Mouse (Mus musculus): Measurements from ENCODE around the gene Pls1. TPM values are rescaled to one million over a fixed set of nuclear protein-coding genes. Genes with fewer than 3 reads are reported as not detected.

Gene Pls1
- polyA plus RNA-seq, 1 experiment, result 14.4 TPM

DNA sequence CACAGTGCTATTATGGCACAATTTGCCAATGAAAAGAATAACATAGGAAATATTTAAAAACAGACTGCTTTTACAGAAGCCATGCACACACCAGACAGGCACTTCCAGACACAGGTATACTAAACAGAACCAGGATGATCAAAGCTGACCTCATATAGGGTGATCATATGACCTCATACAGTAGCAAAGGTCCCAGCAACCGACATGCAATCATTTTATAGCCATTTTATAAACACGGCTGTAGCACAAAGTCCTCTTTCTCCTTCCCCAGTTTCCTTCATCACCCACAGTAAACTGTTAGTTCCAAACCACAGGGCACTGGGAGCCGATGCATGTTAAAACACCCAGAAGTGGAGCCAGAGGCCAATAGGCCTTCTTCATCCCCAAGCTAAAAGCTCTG, 5.7 kb downstream of the Pls1 start:
- H3K36me3 ChIP-seq (replicated peaks; ENCODE audit: low read length), result peaks cover 82% of the 10 kb centered on the region

DNA sequence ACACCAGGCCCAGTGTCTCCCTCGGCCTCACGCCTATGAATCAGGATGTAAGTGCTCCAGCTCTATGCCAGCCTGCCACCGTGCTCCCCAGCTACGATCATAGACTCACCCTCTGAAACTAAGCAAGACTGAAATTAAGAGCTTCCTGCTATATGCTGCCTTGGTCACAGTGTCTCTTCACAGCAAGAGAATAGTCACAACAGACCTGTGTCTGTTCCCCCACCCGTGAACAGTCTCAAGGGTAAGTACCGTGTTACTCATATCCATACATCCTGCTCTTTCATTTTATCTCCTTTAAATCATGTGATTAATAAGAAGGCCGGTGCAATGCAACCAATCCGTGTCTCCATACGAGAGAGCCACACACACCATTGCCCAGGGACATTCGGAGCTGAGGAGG, 9.4 kb downstream of the Pls1 start:
- Histone ChIP-seq H3K27me3 (replicated peaks) (no peaks in the 10 kb centered on the region), H3K4me3 (replicated peaks) (peak overlapping the region; percentile 80), H3K4me1 (peaks cover 99% of the 10 kb centered on the region), H3K36me3 (replicated peaks; ENCODE audit: low read length) (peaks cover 70% of the 10 kb centered on the region), H3K9me3 (no peaks in the 10 kb centered on the region)
- no peak for TF ChIP-seq FLI1 (IDR thresholded peaks at IDR 0.05; ENCODE audit: low read length)
- TF ChIP-seq GATA1 (IDR thresholded peaks at IDR 0.05; ENCODE audit: borderline replicate concordance, low read length), result no peak

More for the DNA sequence above, 5.7 kb downstream of the Pls1 start:
- H3K27me3 ChIP-seq (replicated peaks), result no peaks in the 10 kb centered on the region
- no peak for TF ChIP-seq GATA1 (IDR thresholded peaks at IDR 0.05; ENCODE audit: borderline replicate concordance, low read length)
- no peak for TF ChIP-seq FLI1 (IDR thresholded peaks at IDR 0.05; ENCODE audit: low read length)
- no peaks in the 10 kb centered on the region for H3K9me3 ChIP-seq
- H3K4me3 ChIP-seq (replicated peaks), result peak overlapping the region; percentile 7
- peaks cover 95% of the 10 kb centered on the region for H3K4me1 ChIP-seq

DNA sequence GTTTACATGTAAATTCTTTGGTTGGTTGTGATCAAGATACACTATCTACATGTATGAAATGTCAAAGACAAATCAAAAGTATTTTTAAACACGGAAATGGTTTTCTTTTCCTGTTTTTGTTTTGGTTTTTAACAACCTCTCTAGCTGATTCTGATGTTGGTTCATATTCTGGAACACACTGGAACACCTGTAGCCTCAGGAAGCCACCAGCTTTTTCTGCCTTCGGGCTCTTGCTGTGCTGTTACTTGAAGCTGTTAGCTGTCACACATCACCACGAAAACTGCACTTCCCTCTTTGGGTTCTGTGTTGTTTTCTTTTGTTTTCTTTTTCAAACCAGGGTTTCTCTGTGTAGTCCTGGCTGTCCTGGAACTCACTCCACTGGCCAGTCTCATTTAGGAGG, 10.3 kb downstream of the Pls1 start:
- H3K9me3 ChIP-seq, result no peaks in the 10 kb centered on the region
- no peaks in the 10 kb centered on the region for H3K27me3 ChIP-seq (replicated peaks)
- no peak overlapping the region for H3K4me3 ChIP-seq (replicated peaks)
- H3K36me3 ChIP-seq (replicated peaks; ENCODE audit: low read length), result peaks cover 62% of the 10 kb centered on the region
- TF ChIP-seq GATA1 (IDR thresholded peaks at IDR 0.05; ENCODE audit: borderline replicate concordance, low read length) (no peak), FLI1 (IDR thresholded peaks at IDR 0.05; ENCODE audit: low read length) (no peak)
- peaks cover 89% of the 10 kb centered on the region for H3K4me1 ChIP-seq

DNA sequence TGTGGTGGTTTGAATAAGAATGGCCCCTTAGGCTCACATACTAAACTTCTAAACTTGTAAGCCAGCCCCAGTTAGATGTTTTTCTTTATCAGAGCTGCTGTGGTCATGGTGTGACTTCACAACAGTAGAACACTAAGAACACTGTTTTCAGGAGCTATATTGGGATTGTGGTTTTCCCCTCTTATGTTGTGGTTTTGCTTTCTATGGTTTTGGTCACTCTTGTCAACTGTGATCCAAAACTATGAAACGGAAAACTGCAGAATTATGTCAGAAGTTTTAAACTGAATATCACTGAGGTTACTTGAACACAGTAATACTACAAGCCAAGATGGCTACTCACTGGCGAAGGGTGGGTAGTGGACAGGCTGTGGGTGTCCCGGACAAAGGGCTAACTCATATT, 12.4 kb downstream of the Pls1 start:
- Histone ChIP-seq H3K4me1 (peaks cover 84% of the 10 kb centered on the region), H3K27me3 (replicated peaks) (no peaks in the 10 kb centered on the region), H3K9me3 (no peaks in the 10 kb centered on the region), H3K4me3 (replicated peaks) (peak overlapping the region; percentile 88), H3K36me3 (replicated peaks; ENCODE audit: low read length) (peaks cover 59% of the 10 kb centered on the region)
- TF ChIP-seq GATA1 (IDR thresholded peaks at IDR 0.05; ENCODE audit: borderline replicate concordance, low read length) (peak; percentile 93), FLI1 (IDR thresholded peaks at IDR 0.05; ENCODE audit: low read length) (0 out of 2 replicates have a peak, but pooled peaks have one; percentile 9)

DNA sequence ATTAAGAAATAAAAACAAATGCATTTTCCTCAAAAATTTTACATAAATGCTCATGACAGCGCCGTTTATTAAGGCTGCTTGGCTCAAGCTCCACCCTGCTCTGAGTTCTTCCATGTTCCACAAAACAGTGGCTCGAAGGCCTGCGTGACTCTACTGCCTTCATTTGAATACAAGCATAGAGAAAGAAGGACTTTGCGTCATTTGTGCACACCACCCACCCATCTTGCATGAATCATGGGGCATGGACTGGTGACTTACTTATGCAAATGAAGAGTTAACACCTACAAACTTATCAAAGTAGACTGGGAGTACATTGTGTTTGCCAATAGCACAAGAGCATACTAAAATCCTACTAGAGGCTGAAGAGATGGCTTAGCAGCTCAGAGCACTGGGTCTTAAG, 17.5 kb downstream of the Pls1 start:
- H3K36me3 ChIP-seq (replicated peaks; ENCODE audit: low read length), result peaks cover 55% of the 10 kb centered on the region
- peak overlapping the region; percentile 31 for H3K4me3 ChIP-seq (replicated peaks)
- H3K4me1 ChIP-seq, result peaks cover 79% of the 10 kb centered on the region
- no peak for TF ChIP-seq FLI1 (IDR thresholded peaks at IDR 0.05; ENCODE audit: low read length)
- no peak for TF ChIP-seq GATA1 (IDR thresholded peaks at IDR 0.05; ENCODE audit: borderline replicate concordance, low read length)
- H3K9me3 ChIP-seq, result no peaks in the 10 kb centered on the region
- no peaks in the 10 kb centered on the region for H3K27me3 ChIP-seq (replicated peaks)

DNA sequence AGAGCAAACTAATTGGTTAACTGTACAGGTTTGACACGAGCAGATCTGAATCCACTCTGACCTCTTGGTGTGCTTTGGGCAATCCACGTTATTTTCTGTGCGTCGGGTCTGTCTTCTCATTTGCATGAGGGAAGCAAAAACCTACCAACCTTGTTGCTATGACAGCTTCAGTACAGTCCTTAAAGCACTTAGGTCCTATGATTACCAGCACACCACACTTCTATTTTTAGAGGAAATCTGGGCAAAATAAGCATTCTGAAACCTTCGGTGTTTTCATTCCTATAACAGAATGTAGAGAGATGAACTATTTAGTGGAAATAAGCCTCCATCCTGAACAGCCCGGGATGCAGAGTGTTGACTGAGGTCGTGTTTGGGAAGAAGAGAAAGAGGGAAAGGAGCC, 22.6 kb downstream of the Pls1 start:
- Histone ChIP-seq H3K9me3 (no peaks in the 10 kb centered on the region), H3K4me3 (replicated peaks) (no peak overlapping the region), H3K36me3 (replicated peaks; ENCODE audit: low read length) (peaks cover 73% of the 10 kb centered on the region), H3K4me1 (peaks cover 90% of the 10 kb centered on the region), H3K27me3 (replicated peaks) (no peaks in the 10 kb centered on the region)
- TF ChIP-seq GATA1 (IDR thresholded peaks at IDR 0.05; ENCODE audit: borderline replicate concordance, low read length) (no peak), FLI1 (IDR thresholded peaks at IDR 0.05; ENCODE audit: low read length) (no peak)

DNA sequence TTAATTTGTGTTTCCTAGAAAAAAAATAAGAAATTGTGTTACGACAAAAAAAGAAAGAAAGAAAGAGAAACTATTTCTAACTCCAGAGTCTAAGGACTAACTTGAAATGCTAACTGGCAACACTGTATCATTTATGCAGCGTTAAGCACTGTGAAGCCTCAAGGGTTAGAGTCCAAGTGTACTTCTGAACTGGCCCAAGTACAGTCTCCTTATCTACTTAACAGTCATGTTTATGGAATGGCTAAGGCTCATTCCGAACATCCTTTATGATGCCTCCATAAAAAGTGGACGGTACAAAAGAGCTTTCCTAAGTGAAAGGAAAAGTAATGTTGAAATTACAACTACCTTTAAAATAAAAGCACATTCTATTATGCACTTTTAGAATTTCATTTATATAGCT, 29.4 kb downstream of the Pls1 start:
- Histone ChIP-seq H3K9me3 (no peaks in the 10 kb centered on the region; the same call in 1 of the 2 replicates), H3K27me3 (replicated peaks) (no peaks in the 10 kb centered on the region), H3K36me3 (replicated peaks; ENCODE audit: low read length) (peaks cover 81% of the 10 kb centered on the region), H3K4me3 (replicated peaks) (no peak overlapping the region), H3K4me1 (peaks cover 86% of the 10 kb centered on the region)
- TF ChIP-seq FLI1 (IDR thresholded peaks at IDR 0.05; ENCODE audit: low read length) (no peak), GATA1 (IDR thresholded peaks at IDR 0.05; ENCODE audit: borderline replicate concordance, low read length) (no peak)

DNA sequence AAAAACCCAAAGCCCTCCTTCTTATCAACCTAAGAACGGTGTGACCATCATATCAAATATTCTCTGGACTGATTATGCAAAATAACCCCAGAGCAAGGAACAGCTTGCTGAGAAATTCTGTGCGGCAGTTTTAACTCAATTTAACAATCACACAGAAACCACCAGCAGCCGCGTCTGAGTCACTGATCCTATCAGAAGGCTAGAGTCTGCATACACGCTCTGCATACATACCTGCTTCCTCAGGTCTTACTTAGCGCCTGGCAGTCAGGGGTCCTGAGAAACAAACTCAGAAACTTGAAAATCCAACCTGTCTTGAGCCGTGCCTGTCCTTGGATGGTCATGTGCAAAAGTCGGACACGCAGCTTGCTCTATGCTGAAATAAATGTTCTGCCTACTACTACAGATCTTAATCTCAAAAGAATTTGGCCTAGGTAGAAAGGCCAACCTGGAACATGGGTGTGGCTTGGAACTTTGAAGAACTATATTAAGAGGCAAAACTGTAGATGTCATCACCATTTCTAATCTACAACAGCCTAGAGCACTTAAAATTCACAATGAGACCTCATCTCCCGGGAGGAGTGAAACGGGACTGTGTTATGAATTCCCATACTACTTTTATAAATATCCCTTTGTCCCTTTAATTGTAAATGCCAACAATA, 30.0 kb downstream of the Pls1 start:
- H3K27me3 ChIP-seq (replicated peaks), result no peaks in the 10 kb centered on the region
- H3K9me3 ChIP-seq, result no peaks in the 10 kb centered on the region; the same call in 1 of the 2 replicates
- H3K4me3 ChIP-seq (replicated peaks), result no peak overlapping the region
- peaks cover 80% of the 10 kb centered on the region for H3K36me3 ChIP-seq (replicated peaks; ENCODE audit: low read length)
- H3K4me1 ChIP-seq, result peaks cover 88% of the 10 kb centered on the region
- TF ChIP-seq FLI1 (IDR thresholded peaks at IDR 0.05; ENCODE audit: low read length) (no peak), GATA1 (IDR thresholded peaks at IDR 0.05; ENCODE audit: borderline replicate concordance, low read length) (no peak)

DNA sequence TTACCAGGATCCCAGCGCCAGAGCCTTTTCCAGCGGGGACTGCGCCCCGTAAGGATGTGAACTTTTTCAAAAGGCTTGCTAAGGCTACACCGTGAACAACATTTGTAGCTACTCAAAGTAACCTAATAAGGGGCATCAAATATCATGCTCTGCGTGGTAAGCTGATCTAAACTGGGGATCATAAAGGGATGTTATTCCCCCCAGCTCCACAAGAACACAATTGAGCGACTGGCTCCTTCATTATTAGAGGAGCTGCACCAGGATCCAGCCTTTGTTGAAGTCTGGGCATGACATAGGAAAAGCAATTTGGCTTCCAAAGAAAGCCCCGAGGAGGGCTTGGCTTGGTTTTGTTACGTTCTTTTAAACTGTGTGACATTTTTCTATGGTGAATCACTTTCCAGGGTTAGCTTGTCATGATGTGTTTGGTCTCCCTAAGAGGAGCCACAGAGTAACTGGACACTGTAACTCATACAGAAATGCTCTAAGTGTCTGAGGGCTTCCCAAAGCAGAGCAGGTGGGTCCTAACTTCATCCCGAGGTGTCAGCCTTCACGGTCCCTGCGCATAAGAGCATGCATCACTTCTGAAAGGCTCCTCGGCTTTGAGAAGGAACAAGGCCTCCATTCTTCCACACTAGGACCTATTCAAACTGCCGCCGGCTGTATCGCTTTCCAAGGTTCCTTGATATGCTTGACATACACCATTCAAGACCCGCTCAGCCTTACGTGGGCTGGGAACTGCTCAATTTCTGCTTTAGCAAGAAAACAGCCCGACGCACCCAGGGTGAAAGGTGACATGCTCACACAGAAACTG, 31.2 kb downstream of the Pls1 start:
- TF ChIP-seq FLI1 (IDR thresholded peaks at IDR 0.05; ENCODE audit: low read length) (no peak), GATA1 (IDR thresholded peaks at IDR 0.05; ENCODE audit: borderline replicate concordance, low read length) (no peak)
- no peaks in the 10 kb centered on the region for H3K27me3 ChIP-seq (replicated peaks)

DNA sequence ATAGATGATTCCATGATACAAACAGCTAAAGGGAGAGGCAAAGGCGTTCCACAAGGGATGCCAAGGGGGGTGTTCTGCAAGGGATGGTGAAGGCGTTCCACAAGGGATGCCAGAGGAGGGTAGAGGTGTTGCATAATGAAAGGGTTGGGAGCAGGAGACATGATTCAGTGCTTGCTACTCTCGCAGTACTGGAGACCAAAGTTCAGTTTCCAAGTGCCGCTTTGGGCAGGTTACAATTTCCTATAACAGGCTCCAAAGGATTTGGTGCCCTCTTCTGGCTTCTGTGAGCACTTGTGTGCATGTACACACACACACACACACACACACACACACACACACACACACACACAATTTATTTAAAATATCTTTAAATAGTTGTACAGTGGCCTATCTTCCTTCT, 33.3 kb downstream of the Pls1 start:
- Histone ChIP-seq H3K27me3 (replicated peaks) (no peaks in the 10 kb centered on the region), H3K4me3 (replicated peaks) (peak overlapping the region; percentile 12), H3K9me3 (no peaks in the 10 kb centered on the region; the same call in 1 of the 2 replicates), H3K4me1 (peaks cover 89% of the 10 kb centered on the region), H3K36me3 (replicated peaks; ENCODE audit: low read length) (peaks cover 65% of the 10 kb centered on the region)
- TF ChIP-seq GATA1 (IDR thresholded peaks at IDR 0.05; ENCODE audit: borderline replicate concordance, low read length), result no peak
- no peak for TF ChIP-seq FLI1 (IDR thresholded peaks at IDR 0.05; ENCODE audit: low read length)

More for the DNA sequence above, 31.2 kb downstream of the Pls1 start:
- Histone ChIP-seq H3K36me3 (replicated peaks; ENCODE audit: low read length) (peaks cover 75% of the 10 kb centered on the region), H3K4me3 (replicated peaks) (no peak overlapping the region), H3K9me3 (no peaks in the 10 kb centered on the region; the same call in 1 of the 2 replicates), H3K4me1 (peaks cover 88% of the 10 kb centered on the region)
